Mouse (Mus musculus) thymus, postnatal 14 days (tissue): ENCODE data around the gene Slc5a3.

Experiments
- DNase-seq: peaks from one replicate; pipeline ENCODE4 v3.0.0; 2021

Slc5a3 gene

DNA sequence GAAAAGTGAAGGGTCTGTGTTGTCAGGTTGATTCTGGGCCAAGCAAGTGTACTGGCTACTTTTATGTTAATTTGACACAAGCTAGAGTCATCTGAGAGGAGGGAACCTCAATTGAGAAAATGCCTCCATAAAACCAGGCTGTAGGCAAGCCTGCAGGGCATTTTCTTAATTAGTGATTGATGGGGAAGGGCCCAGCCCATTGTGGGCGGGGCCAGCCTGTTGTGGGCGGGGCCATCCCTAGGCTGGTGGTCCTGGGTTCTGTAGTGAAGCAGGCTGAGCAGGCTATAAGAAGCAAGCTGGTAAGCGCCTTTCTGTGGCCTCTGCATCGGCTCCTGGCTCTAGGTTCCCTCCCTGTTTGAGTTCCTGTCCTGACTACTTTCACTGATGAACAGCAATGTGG is 69.1 kb downstream of the Slc5a3 start:
- no peak for DNase-seq

DNA sequence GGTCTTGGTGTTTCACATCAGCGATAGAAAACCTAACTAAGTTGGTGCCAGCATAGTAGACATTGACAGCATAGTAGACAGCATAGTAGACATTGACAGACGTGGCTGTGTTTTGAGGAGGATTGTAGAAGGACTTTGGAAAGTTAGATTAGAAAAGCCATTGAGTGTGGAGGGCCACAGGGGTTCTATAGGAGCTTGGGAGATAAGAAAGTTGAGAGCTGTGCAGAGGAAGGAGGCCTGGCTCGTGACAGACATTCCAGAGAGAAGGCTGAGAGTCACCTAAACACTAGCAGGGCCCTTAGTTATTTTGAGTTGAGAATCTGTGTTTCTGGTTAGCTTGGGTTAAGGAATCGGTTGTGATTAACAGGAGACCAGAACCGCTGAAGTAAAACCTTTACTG is 69.5 kb downstream of the Slc5a3 start:
- DNase-seq = no peak

DNA sequence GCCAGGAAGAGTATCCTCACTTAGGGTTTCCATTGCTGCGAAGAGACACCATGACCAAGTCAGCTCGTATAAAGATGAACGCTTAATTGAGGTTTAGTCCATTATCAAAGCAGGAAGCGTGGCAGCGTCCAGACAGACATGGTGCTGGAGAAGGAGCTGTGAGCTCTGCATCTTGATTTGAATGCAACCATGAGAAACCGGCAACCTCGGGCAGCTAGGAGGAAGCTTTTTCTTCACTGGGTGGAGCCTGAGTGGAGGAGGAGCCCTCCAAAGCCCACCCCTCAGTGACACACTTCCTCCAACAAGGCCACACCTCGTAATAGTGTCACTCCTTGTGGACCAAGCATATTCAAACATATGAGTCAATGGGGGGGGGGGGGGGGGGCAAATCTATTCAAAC is 71.7 kb downstream of the Slc5a3 start:
- DNase-seq = no peak

DNA sequence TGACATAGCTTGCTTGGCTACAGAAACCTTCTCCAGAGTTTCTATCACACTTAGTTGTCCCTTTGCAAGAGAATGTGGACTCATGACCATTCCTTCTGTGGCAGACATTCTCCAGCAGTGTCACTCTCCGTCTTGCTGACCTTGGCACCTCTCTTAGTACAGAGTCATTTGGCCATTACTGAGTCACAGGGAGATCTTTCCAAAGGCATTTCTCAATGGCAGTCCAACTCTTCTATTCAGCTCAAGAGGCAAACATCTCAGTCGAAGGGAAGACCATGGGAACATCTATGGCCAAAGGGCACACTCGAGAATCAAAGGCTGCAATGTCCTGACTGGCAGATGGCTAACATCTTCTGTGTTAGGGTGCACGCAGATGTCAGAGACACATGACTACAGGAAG is 74.4 kb downstream of the Slc5a3 start:
- DNase-seq = no peak

DNA sequence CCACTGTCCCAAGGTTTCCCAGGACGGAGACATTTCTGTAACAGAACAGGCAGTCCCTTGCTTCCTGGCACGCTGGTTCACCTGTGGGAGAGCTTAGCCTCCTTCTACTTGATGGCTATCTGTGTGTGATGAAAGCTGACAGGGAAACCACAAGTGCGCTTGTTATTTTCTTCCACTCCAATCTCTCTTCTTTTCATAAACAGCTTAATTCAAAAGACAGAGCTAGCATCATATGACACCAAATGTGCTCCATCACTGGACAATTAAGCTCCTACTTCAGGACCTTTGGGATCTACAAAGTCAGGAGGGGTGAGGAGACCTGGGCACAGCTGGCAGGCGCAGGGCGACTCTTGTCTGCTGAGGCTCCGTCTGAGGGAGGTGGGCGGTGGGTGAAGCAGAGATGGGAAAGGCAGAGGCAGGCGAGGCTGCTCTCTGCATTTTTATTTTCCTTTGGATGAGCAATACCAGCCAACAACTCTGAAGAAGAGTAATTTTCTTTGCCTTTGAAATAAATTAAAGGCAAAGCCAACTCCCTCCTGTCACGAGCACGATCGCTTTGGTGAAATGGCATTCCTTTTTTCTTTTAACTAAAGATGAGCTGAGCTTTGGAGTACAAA is 76.1 kb downstream of the Slc5a3 start:
- DNase-seq = no peak

DNA sequence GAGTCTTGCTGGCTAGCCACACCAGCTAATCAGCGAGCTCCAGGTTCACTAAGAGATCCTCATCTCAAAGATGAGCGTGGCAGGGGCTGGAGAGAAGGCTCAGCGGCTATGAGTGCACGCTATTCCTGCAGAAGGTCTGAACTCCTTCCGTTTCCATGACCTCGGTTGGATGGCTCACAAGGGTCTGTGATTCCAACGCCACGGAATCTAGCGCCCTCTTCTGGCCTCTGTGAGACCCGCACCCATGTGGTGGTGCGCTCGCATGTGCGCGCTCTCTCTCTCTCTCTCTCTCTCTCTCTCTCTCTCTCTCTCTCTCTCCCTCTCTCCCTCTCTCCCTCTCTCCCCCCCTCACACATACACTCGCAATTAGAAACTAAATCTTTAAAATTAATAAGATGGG is 78.2 kb downstream of the Slc5a3 start:
- no peak for DNase-seq
